Mouse (Mus musculus): ENCODE data around the gene Foxn2. TPM values are rescaled to one million over a fixed set of nuclear protein-coding genes. Genes with fewer than 3 reads are reported as not detected.
"Not testable (repeated sequence)": the region's sequence is repeated elsewhere in the genome, so short reads cannot be mapped to it uniquely, and the experiment has no call there.

Gene Foxn2
- polyA plus RNA-seq, 1 experiment from 2014 or later = 9.5 TPM

GRCm38 (mm10) chr17:88436284-88436683, 4.2 kb upstream of the Foxn2 start:
- H3K36me3 ChIP-seq (ENCODE audit: control insufficient read depth, insufficient read depth, low read length) = no peaks in the 10 kb centered on the region

GRCm38 (mm10) chr17:88436749-88437148, 3.8 kb upstream of the Foxn2 start:
- not testable (repeated sequence) for H3K27ac ChIP-seq (ENCODE audit: low read depth, low read length); H3K36me3 ChIP-seq (ENCODE audit: control insufficient read depth, insufficient read depth, low read length); H3K4me1 ChIP-seq (replicated peaks; ENCODE audit: control insufficient read depth, insufficient read depth, low read length); ATAC-seq (replicated peaks; ENCODE audit: low FRiP score); H3K27me3 ChIP-seq (ENCODE audit: control insufficient read depth, insufficient read depth, low read length); H3K9ac ChIP-seq (ENCODE audit: low read length); H3K9me3 ChIP-seq (ENCODE audit: control insufficient read depth, low read length); H3K4me3 ChIP-seq (ENCODE audit: low read depth, low read length); DNase-seq (ENCODE audit: low spot score); H3K4me2 ChIP-seq (ENCODE audit: low read depth, low read length, severe bottlenecking)
- 100% methylated on average over 5 of the region's 5 CpGs for WGBS

More at GRCm38 (mm10) chr17:88436284-88436683, 4.2 kb upstream of the Foxn2 start:
- WGBS = 96% methylated on average over 4 of the region's 4 CpGs
- ATAC-seq (replicated peaks; ENCODE audit: low FRiP score) (no peak), DNase-seq (ENCODE audit: low spot score) (no peak)
- no peaks in the 10 kb centered on the region for H3K4me1 ChIP-seq (replicated peaks; ENCODE audit: control insufficient read depth, insufficient read depth, low read length)
- H3K27ac ChIP-seq (ENCODE audit: low read depth, low read length) = no peak overlapping the region
- no peaks in the 10 kb centered on the region for H3K27me3 ChIP-seq (ENCODE audit: control insufficient read depth, insufficient read depth, low read length)
- no peak overlapping the region for H3K4me3 ChIP-seq (ENCODE audit: low read depth, low read length)
- H3K9ac ChIP-seq (ENCODE audit: low read length) = no peak overlapping the region
- no peak overlapping the region for H3K4me2 ChIP-seq (ENCODE audit: low read depth, low read length, severe bottlenecking)
- H3K9me3 ChIP-seq (ENCODE audit: control insufficient read depth, low read length) = no peaks in the 10 kb centered on the region

- Histone ChIP-seq H3K4me3 (ENCODE audit: low read depth, low read length) (no peak overlapping the region), H3K4me1 (replicated peaks; ENCODE audit: control insufficient read depth, insufficient read depth, low read length) (no peaks in the 10 kb centered on the region), H3K9ac (ENCODE audit: low read length) (no peak overlapping the region), H3K27ac (ENCODE audit: low read depth, low read length) (no peak overlapping the region), H3K27me3 (ENCODE audit: control insufficient read depth, insufficient read depth, low read length) (no peaks in the 10 kb centered on the region), H3K36me3 (ENCODE audit: control insufficient read depth, insufficient read depth, low read length) (no peaks in the 10 kb centered on the region), H3K4me2 (ENCODE audit: low read depth, low read length, severe bottlenecking) (no peak overlapping the region), H3K9me3 (ENCODE audit: control insufficient read depth, low read length) (no peaks in the 10 kb centered on the region)
- ATAC-seq (replicated peaks; ENCODE audit: low FRiP score) = no peak
- no peak for DNase-seq (ENCODE audit: low spot score)
- 65% methylated on average over 1 of the region's 1 CpGs for WGBS
These were observed 3.1 kb upstream of the Foxn2 start for GRCm38 (mm10) chr17:88437391-88437790.

GRCm38 (mm10) chr17:88439536-88440050, 918 bp upstream of the Foxn2 start:
- no peaks in the 10 kb centered on the region for H3K4me1 ChIP-seq (replicated peaks; ENCODE audit: control insufficient read depth, insufficient read depth, low read length)
- H3K4me2 ChIP-seq (ENCODE audit: low read depth, low read length, severe bottlenecking) = peak overlapping the region; percentile 80
- ATAC-seq (replicated peaks; ENCODE audit: low FRiP score) (no peak), DNase-seq (ENCODE audit: low spot score) (no peak)
- no peaks in the 10 kb centered on the region for H3K36me3 ChIP-seq (ENCODE audit: control insufficient read depth, insufficient read depth, low read length)
- peak overlapping the region; percentile 59; the same call in 1 of the 2 replicates for H3K27ac ChIP-seq (ENCODE audit: low read depth, low read length)
- 80% methylated on average over 11 of the region's 12 CpGs for WGBS
- no peak overlapping the region; the same call in 1 of the 2 replicates for H3K9ac ChIP-seq (ENCODE audit: low read length)
- no peaks in the 10 kb centered on the region for H3K9me3 ChIP-seq (ENCODE audit: control insufficient read depth, low read length)
- peak overlapping the region; percentile 85 for H3K4me3 ChIP-seq (ENCODE audit: low read depth, low read length)
- H3K27me3 ChIP-seq (ENCODE audit: control insufficient read depth, insufficient read depth, low read length) = no peaks in the 10 kb centered on the region

- H3K27me3 ChIP-seq (ENCODE audit: control insufficient read depth, insufficient read depth, low read length) = no peaks in the 10 kb centered on the region
- H3K4me3 ChIP-seq (ENCODE audit: low read depth, low read length) = peak overlapping the region; percentile 85
- 0% methylated on average over 40 of the region's 55 CpGs for WGBS
- peak overlapping the region; percentile 84 for H3K9ac ChIP-seq (ENCODE audit: low read length)
- H3K36me3 ChIP-seq (ENCODE audit: control insufficient read depth, insufficient read depth, low read length) = no peaks in the 10 kb centered on the region
- no peaks in the 10 kb centered on the region for H3K4me1 ChIP-seq (replicated peaks; ENCODE audit: control insufficient read depth, insufficient read depth, low read length)
- peak; percentile 69; the same call in 1 of the 2 replicates for ATAC-seq (replicated peaks; ENCODE audit: low FRiP score)
- DNase-seq (ENCODE audit: low spot score) = peak; percentile 81
- no peaks in the 10 kb centered on the region for H3K9me3 ChIP-seq (ENCODE audit: control insufficient read depth, low read length)
- peak overlapping the region; percentile 89 for H3K27ac ChIP-seq (ENCODE audit: low read depth, low read length)
- H3K4me2 ChIP-seq (ENCODE audit: low read depth, low read length, severe bottlenecking) = peak overlapping the region; percentile 80
These were observed 505 bp downstream of the Foxn2 start for GRCm38 (mm10) chr17:88441001-88441431.

- Histone ChIP-seq H3K4me1 (replicated peaks; ENCODE audit: control insufficient read depth, insufficient read depth, low read length) (no peaks in the 10 kb centered on the region), H3K4me2 (ENCODE audit: low read depth, low read length, severe bottlenecking) (peak overlapping the region; percentile 80), H3K27me3 (ENCODE audit: control insufficient read depth, insufficient read depth, low read length) (no peaks in the 10 kb centered on the region), H3K27ac (ENCODE audit: low read depth, low read length) (peak overlapping the region; percentile 89), H3K9me3 (ENCODE audit: control insufficient read depth, low read length) (no peaks in the 10 kb centered on the region), H3K9ac (ENCODE audit: low read length) (peak overlapping the region; percentile 84), H3K4me3 (ENCODE audit: low read depth, low read length) (peak overlapping the region; percentile 85), H3K36me3 (ENCODE audit: control insufficient read depth, insufficient read depth, low read length) (no peaks in the 10 kb centered on the region)
- ATAC-seq (replicated peaks; ENCODE audit: low FRiP score) = peak; percentile 64
- WGBS = under 1% methylated on average over 42 of the region's 48 CpGs
- peak; percentile 92 for DNase-seq (ENCODE audit: low spot score)
These were observed 1.1 kb downstream of the Foxn2 start for GRCm38 (mm10) chr17:88441432-88442174.

GRCm38 (mm10) chr17:88442661-88443060, 2.1 kb downstream of the Foxn2 start:
- Histone ChIP-seq H3K36me3 (ENCODE audit: control insufficient read depth, insufficient read depth, low read length) (no peaks in the 10 kb centered on the region), H3K9me3 (ENCODE audit: control insufficient read depth, low read length) (no peaks in the 10 kb centered on the region), H3K27ac (ENCODE audit: low read depth, low read length) (no peak overlapping the region), H3K4me1 (replicated peaks; ENCODE audit: control insufficient read depth, insufficient read depth, low read length) (no peaks in the 10 kb centered on the region), H3K4me3 (ENCODE audit: low read depth, low read length) (no peak overlapping the region), H3K9ac (ENCODE audit: low read length) (no peak overlapping the region), H3K4me2 (ENCODE audit: low read depth, low read length, severe bottlenecking) (no peak overlapping the region), H3K27me3 (ENCODE audit: control insufficient read depth, insufficient read depth, low read length) (no peaks in the 10 kb centered on the region)
- DNase-seq (ENCODE audit: low spot score) (no peak), ATAC-seq (replicated peaks; ENCODE audit: low FRiP score) (no peak)
- 83% methylated on average over 6 of the region's 6 CpGs for WGBS

GRCm38 (mm10) chr17:88443186-88443585, 2.7 kb downstream of the Foxn2 start:
- 87% methylated on average over 6 of the region's 6 CpGs for WGBS
- Histone ChIP-seq H3K4me3 (ENCODE audit: low read depth, low read length) (no peak overlapping the region), H3K4me1 (replicated peaks; ENCODE audit: control insufficient read depth, insufficient read depth, low read length) (no peaks in the 10 kb centered on the region), H3K9ac (ENCODE audit: low read length) (no peak overlapping the region), H3K27ac (ENCODE audit: low read depth, low read length) (no peak overlapping the region), H3K36me3 (ENCODE audit: control insufficient read depth, insufficient read depth, low read length) (no peaks in the 10 kb centered on the region), H3K4me2 (ENCODE audit: low read depth, low read length, severe bottlenecking) (no peak overlapping the region), H3K9me3 (ENCODE audit: control insufficient read depth, low read length) (no peaks in the 10 kb centered on the region), H3K27me3 (ENCODE audit: control insufficient read depth, insufficient read depth, low read length) (no peaks in the 10 kb centered on the region)
- ATAC-seq (replicated peaks; ENCODE audit: low FRiP score) = no peak
- DNase-seq (ENCODE audit: low spot score) = no peak

GRCm38 (mm10) chr17:88458079-88458478, 17.6 kb downstream of the Foxn2 start:
- H3K4me2 ChIP-seq (ENCODE audit: low read depth, low read length, severe bottlenecking) = no peak overlapping the region
- 93% methylated on average over 3 of the region's 3 CpGs for WGBS
- no peak for ATAC-seq (replicated peaks; ENCODE audit: low FRiP score)

More at GRCm38 (mm10) chr17:88458079-88458478, 17.6 kb downstream of the Foxn2 start:
- Histone ChIP-seq H3K27ac (ENCODE audit: low read depth, low read length) (no peak overlapping the region), H3K4me3 (ENCODE audit: low read depth, low read length) (no peak overlapping the region), H3K9me3 (ENCODE audit: control insufficient read depth, low read length) (no peaks in the 10 kb centered on the region), H3K9ac (ENCODE audit: low read length) (no peak overlapping the region), H3K4me1 (replicated peaks; ENCODE audit: control insufficient read depth, insufficient read depth, low read length) (no peaks in the 10 kb centered on the region), H3K27me3 (ENCODE audit: control insufficient read depth, insufficient read depth, low read length) (no peaks in the 10 kb centered on the region), H3K36me3 (ENCODE audit: control insufficient read depth, insufficient read depth, low read length) (no peaks in the 10 kb centered on the region)
- DNase-seq (ENCODE audit: low spot score) = no peak

Data from forebrain, embryonic 11.5 days (tissue).